Mouse (Mus musculus) lung, adult 2 months (tissue): ENCODE data around the gene Isoc2b. TPM values are rescaled to one million over a fixed set of nuclear protein-coding genes. Genes with fewer than 3 reads are reported as not detected.
"Not testable (repeated sequence)": the region's sequence is repeated elsewhere in the genome, so short reads cannot be mapped to it uniquely, and the experiment has no call there.

Experiments
- DNase-seq: peaks from one replicate; pipeline ENCODE4 v3.0.0; 2022
- H3K4me1 ChIP-seq: fragments of 200-500 bp; 2 replicates; pipeline ENCODE4 v1.6.1; 2011; ENCODE audit warnings: low read length; ENCODE audit not compliant: control insufficient read depth, insufficient read depth
- H3K4me3 ChIP-seq: fragments of 200-500 bp; replicated peaks from 2 replicates; pipeline ENCODE3; 2011; ENCODE audit warnings: low read depth, mild to moderate bottlenecking, control low read depth, low read length; ENCODE audit errors: extremely low read depth
- CTCF ChIP-seq: fragments of 200-500 bp; IDR thresholded peaks from 2 replicates; pipeline ENCODE4 v1.5.1; 2011; ENCODE audit warnings: mild to moderate bottlenecking, low read length, control low read depth; ENCODE audit not compliant: insufficient read depth
- POLR2A ChIP-seq: fragments of 200-500 bp; IDR thresholded peaks from 2 replicates; pipeline ENCODE4 v1.6.1; 2011; ENCODE audit warnings: low read depth, mild to moderate bottlenecking, control low read depth, low read length, borderline replicate concordance; ENCODE audit errors: extremely low read depth
- WGBS: fragments of 180-500 bp; shearing (Covaris S2); methylation state at CpG from one replicate; pipeline ENCODE4 v1.1.7; 2018; 5-methylcytosine and 5-hydroxymethylcytosine counted together
- polyA plus RNA-seq: library from polyadenylated mRNA; depleted of rRNA; stranded (reverse); fragments of >200 nt; gene quantifications from 2 replicates; pipeline ENCODE4 v1.2.3, GENCODE M21; 2012

Isoc2b gene
- polyA plus RNA-seq, 1 experiment = 22.3 TPM

DNA sequence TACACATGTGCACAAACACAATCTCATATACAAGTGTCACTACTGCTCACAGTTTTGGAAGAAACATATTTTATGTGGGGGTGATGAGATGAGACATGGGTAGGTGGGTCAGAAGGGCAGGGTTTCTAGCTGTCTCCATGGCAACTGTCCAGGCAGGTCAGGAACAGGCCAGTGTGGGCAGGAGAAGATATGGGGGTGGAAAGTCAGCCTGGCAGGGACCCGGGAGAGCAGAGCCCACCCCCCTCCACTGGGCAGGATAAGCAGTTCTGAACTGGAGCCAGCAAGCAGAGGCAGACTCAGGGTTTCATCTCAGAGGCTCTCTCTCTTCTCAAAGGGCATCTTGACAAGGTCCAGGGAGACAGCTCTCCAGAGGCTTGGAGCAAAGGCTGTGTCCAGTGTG lies 32.4 kb downstream of the Isoc2b start:
- no peaks in the 10 kb centered on the region for H3K4me1 ChIP-seq
- DNase-seq = no peak
- TF ChIP-seq POLR2A (no peak), CTCF (no peak)
- WGBS = 0% methylated on average over 1 of the region's 1 CpGs
- no peak overlapping the region for H3K4me3 ChIP-seq

DNA sequence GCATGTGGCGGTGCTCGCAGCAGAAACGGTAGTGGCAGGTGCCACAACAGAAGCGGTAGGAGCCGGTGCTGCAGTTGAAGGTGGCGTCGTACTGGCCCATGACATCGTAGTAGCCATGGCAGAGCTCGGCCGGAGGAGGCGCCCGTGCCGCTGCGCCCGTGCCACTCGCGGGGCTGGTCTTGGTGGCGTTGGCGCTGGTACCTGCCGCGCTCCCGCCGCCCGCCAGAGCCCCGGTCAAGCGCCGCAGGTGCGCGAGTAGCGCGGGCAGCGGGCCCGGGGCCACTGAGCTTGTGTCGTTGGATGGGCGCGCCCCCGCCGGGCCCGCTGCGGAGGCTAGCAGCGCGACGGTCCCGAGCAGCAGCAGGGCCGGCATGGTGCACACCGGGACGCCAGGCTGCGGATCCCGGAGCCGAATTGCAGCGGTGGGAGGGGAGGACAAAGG lies 33.7 kb downstream of the Isoc2b start:
- WGBS = under 1% methylated on average over 51 of the region's 51 CpGs
- TF ChIP-seq POLR2A = no peak
- 0 out of 2 replicates have a peak, but pooled peaks have one; percentile 18 for TF ChIP-seq CTCF
- DNase-seq = peak; percentile 66
- Histone ChIP-seq H3K4me3 (peak overlapping the region; percentile 12), H3K4me1 (no peaks in the 10 kb centered on the region)

DNA sequence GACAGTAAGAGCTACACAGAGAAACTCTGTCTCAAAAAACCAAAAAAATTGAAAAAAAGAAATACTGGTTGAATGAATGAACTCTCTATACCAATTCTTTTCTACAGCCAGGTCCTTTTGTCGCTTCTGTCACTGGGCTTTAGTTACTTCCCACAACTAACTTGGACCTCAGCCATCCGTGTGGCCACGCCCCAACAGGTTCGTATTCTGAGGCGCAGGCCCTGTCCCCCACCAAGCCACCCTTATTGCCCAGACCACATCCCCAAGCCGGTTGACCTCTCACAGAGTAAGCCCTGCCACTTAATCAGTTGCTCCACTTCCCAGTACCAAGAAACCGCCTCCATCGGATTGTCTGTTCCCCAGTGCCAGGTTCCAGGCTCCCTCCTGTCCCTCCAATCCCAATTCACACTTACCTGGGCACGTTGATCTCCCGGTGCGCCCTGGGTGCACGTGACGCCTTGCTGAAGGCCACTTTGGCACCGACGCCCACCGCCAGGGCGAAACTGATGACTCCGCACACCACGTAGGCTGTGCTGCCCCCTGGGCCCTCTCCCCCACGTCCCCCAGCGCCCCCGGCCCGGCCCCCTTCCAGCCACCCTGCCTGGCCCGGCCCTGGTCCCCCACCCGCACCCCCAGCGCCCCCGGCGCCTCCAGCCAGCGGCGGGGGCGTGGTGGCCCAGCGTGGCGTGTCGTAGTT lies 34.3 kb downstream of the Isoc2b start:
- WGBS = 6% methylated on average over 34 of the region's 34 CpGs
- Histone ChIP-seq H3K4me1 (no peaks in the 10 kb centered on the region), H3K4me3 (peak overlapping the region; percentile 32)
- DNase-seq = peak; percentile 46
- TF ChIP-seq POLR2A (no peak), CTCF (no peak)

DNA sequence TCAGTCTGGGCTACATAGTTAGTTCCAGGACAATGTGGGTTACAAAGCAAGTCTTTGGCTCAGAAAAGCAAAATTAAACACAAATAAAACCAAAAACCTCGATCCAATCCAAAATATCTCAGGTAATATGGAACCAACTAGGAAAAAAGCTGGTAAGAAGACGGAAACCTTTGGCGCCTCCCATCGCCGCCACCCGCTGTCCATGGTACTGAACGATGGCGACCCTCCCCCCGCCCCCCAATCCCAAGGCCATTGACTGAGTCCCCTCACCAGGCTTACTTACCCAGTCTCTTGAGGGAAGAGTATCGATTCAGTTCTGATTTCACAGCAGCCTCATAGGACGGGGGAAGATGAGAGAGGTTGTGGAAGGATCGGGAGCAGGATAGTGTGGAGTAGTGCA lies 39.6 kb downstream of the Isoc2b start:
- 11% methylated on average over 12 of the region's 12 CpGs for WGBS
- no peak for TF ChIP-seq CTCF
- TF ChIP-seq POLR2A = no peak
- Histone ChIP-seq H3K4me1 (no peaks in the 10 kb centered on the region), H3K4me3 (no peak overlapping the region)
- no peak for DNase-seq

DNA sequence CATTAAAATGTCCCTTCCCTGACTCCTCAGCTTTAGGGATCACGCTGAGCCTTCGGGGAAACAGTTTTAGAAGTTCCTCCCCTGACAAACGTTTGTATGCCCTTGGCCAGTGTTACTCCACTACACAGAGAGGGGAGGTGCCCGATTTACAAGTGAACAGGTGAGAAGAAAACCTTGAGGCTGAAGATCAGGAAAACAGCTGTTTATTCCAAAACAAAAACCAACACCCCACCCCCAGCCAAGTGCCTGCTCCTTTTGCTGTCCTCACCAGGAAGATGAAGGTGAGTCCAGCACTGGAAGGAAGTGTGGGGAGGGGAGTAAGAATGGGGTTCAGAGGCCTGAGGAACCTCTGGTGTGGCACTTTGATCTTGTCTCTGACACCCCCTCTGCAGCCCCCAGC lies 44.7 kb downstream of the Isoc2b start:
- no peaks in the 10 kb centered on the region for H3K4me1 ChIP-seq
- no peak for TF ChIP-seq POLR2A
- no peak for DNase-seq
- no peak overlapping the region for H3K4me3 ChIP-seq
- 42% methylated on average over 4 of the region's 4 CpGs for WGBS

DNA sequence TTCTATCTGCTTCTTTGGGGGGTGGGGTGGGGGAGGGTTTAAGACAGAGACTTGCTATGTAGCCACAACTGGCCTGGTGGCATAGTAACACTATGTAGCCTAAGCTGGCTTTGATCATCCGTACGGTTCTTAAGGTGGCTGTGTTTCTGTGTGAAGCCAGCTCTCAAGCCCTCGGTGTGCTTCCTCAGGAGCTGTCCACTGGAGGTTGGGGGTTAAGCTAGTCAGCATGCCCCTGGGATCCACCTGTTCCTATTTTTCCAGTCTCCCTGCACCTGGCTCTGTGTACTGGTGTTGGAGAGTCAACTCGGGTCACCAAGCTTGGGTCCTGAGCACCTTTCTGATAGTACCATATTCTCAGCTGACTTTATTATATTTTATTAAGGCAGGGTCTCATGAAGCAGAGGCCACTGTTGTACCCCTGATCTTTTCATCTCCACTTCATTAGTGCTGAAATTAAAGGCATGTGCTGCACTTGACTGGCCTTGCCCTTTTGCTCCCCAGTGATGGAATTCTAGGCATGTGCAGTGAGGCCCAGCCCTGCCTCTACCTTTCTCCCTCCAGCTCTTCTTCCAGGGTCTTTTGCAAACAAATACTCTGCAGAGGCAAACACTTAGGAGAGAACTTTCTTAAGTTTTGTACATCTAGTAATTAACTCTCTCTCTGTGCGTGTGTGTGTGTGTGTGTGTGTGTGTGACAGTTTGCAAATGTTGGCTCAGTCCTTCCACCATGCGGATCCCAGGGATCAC lies 47.7 kb downstream of the Isoc2b start:
- TF ChIP-seq CTCF = no peak
- no peak for TF ChIP-seq POLR2A
- WGBS = 62% methylated on average over 6 of the region's 6 CpGs
- no peak for DNase-seq

DNA sequence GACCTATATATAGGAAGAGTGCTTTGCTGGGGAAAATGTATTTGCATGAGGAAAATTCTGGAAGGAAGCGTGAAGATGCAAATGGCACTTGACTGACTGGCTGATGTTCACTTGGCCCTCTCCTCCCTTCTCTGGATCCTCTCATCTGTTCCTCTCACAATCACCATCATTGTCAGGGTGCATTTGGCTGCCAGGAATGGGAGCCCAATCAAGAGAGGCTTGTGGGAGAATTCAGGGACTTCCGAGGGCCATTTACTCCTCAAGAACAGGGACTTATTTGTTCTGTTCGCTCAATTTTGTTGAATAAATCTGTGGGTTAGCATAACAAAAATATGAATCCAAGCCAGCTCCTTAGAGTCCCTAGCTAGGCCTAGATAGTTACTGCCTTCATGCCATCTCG lies 48.4 kb downstream of the Isoc2b start:
- 70% methylated on average over 4 of the region's 4 CpGs for WGBS
- TF ChIP-seq CTCF (no peak), POLR2A (no peak)
- H3K4me1 ChIP-seq = no peaks in the 10 kb centered on the region
- no peak overlapping the region for H3K4me3 ChIP-seq
- no peak for DNase-seq

More for the DNA sequence above, 47.7 kb downstream of the Isoc2b start:
- Histone ChIP-seq H3K4me1 (no peaks in the 10 kb centered on the region), H3K4me3 (no peak overlapping the region)

DNA sequence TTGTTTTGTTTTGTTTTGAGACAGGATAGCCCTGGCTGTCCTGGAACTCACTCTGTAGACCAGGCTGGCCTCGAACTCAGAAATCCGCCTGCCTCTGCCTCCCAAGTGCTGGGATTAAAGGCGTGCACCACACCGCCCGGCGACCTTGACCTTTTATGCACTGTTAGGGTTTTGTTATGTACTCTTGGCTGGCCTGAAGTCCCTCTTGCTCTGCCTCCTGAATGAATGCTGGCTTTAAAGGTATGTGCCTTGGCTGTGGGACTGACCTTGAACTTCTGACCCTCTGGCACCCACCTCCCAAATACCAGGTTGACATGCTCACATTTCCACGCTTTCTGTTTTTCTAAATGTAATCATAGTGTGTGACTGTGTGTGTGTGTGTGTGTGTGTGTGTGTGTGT lies 49.1 kb downstream of the Isoc2b start:
- WGBS = 91% methylated on average over 7 of the region's 7 CpGs
- not testable (repeated sequence) for DNase-seq, H3K4me1 ChIP-seq, H3K4me3 ChIP-seq

DNA sequence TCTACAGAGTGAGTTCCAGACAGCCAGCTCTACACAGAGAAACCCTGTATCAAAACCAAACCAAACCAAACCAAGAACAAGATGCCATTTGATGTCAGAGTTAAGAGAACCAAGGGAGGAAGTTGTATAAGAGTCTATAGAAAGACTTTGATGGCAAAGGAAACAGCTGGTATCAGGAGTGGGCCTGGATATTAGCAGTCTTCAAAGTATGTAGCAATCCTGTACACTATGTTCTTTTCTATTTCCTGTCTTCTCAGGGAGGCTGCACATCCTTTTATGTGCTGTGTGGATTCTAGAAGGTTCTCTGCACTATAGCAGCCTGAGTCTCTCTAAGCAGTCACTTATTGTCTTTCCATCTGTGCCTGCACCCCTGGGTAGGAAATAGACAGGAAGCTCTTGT lies 53.5 kb downstream of the Isoc2b start:
- TF ChIP-seq CTCF (no peak), POLR2A (no peak)
- DNase-seq = no peak
- H3K4me1 ChIP-seq = no peaks in the 10 kb centered on the region
- no peak overlapping the region for H3K4me3 ChIP-seq
